Mouse (Mus musculus) stomach, postnatal 0 days (tissue): Measurements from ENCODE around the gene Ncstn. TPM values are rescaled to one million over a fixed set of nuclear protein-coding genes. Genes with fewer than 3 reads are reported as not detected.
A peak's percentile ranks its signal among the peaks of the same experiment; 100 is the strongest.

Experiments used
- ATAC-seq: fragments of 200-750 bp; cut with Nextera tagmentation; 2 replicates; pipeline ENCODE4 v1.8.0; 2017; ENCODE audit not compliant: low FRiP score, low TSS enrichment
- DNase-seq: peaks from one replicate; pipeline ENCODE4 v3.0.0-alpha.2; 2016; ENCODE audit warnings: low spot score
- H3K27ac ChIP-seq: fragments of 300-500 bp; sonication (generic); replicated peaks from 2 replicates; pipeline ENCODE4 v1.5.1; 2014; ENCODE audit warnings: mild to moderate bottlenecking, control low read depth
- H3K27me3 ChIP-seq: fragments of 300-500 bp; sonication (generic); 2 replicates; pipeline ENCODE4 v1.6.1; 2014; ENCODE audit warnings: low read length; ENCODE audit not compliant: control insufficient read depth, insufficient read depth
- H3K36me3 ChIP-seq: fragments of 300-500 bp; sonication (generic); 2 replicates; pipeline ENCODE4 v1.6.1; 2014; ENCODE audit warnings: low read length, mixed read lengths; ENCODE audit not compliant: control insufficient read depth, insufficient read depth
- H3K4me1 ChIP-seq: fragments of 300-500 bp; sonication (generic); replicated peaks from 2 replicates; pipeline ENCODE4 v1.6.1; 2014; ENCODE audit warnings: antibody characterized with exemption; ENCODE audit not compliant: control insufficient read depth, insufficient read depth
- H3K4me2 ChIP-seq: fragments of 300-500 bp; sonication (generic); replicated peaks from 2 replicates; pipeline ENCODE4 v1.6.1; 2014; ENCODE audit warnings: low read depth, mild to moderate bottlenecking, control low read depth, moderate library complexity
- H3K4me3 ChIP-seq: fragments of 300-500 bp; sonication (generic); 2 replicates; pipeline ENCODE4 v1.5.1; 2014; ENCODE audit warnings: low read depth, low read length, control low read depth
- H3K9ac ChIP-seq: fragments of 300-500 bp; sonication (generic); 2 replicates; pipeline ENCODE4 v1.6.1; 2014; ENCODE audit warnings: mild to moderate bottlenecking, low read length, control low read depth, mixed read lengths
- H3K9me3 ChIP-seq: fragments of 300-500 bp; sonication (generic); 2 replicates; pipeline ENCODE4 v1.6.1; 2016; ENCODE audit warnings: low read length; ENCODE audit not compliant: control insufficient read depth
- CTCF ChIP-seq: IDR thresholded peaks from 2 replicates; pipeline ENCODE4 v1.5.1; 2016; ENCODE audit warnings: antibody characterized with exemption, low read depth, mild to moderate bottlenecking, moderate library complexity
- EP300 ChIP-seq: optimal IDR thresholded peaks from 2 replicates; pipeline ENCODE3; 2016; ENCODE audit warnings: antibody characterized with exemption
- WGBS: fragments of 180-500 bp; shearing (Covaris S2); extraction: QIAGEN DNeasy Blood & Tissue Kit; methylation state at CpG from one replicate; pipeline ENCODE4 v1.1.7; 2014; 5-methylcytosine and 5-hydroxymethylcytosine counted together
- polyA plus RNA-seq: library from polyadenylated mRNA; unstranded; fragments of >200 nt; fragmentation: Nextera tagmentation; extraction: Ambion mirVana; gene quantifications from 2 replicates; pipeline ENCODE4 v1.2.1, GENCODE M21; 2015

Ncstn gene
- polyA plus RNA-seq, 1 experiment from 2014 or later, result 79.3 TPM

GRCm38 (mm10) chr1:172058321-172058720 is 24.3 kb downstream of the Ncstn start:
- H3K4me3 ChIP-seq, result no peak overlapping the region
- H3K27ac ChIP-seq, result no peak overlapping the region
- ATAC-seq (no peak), DNase-seq (no peak)
- H3K9me3 ChIP-seq, result no peaks in the 10 kb centered on the region
- 70% methylated on average over 6 of the region's 6 CpGs for WGBS
- H3K9ac ChIP-seq, result no peak overlapping the region
- TF ChIP-seq CTCF (no peak), EP300 (no peak)
- 0 out of 2 replicates have a peak, but pooled peaks cover 4% of the 10 kb centered on the region for H3K4me1 ChIP-seq
- H3K4me2 ChIP-seq, result no peak overlapping the region
- H3K36me3 ChIP-seq, result no peaks in the 10 kb centered on the region
- H3K27me3 ChIP-seq, result peaks cover 4% of the 10 kb centered on the region; the same call in 1 of the 2 replicates

GRCm38 (mm10) chr1:172057491-172057921 is 25.1 kb downstream of the Ncstn start, which contains the start of gene Nhlh1:
Nhlh1 (minus strand) TSS chr1:172057573.
- no peaks in the 10 kb centered on the region for H3K9me3 ChIP-seq
- H3K9ac ChIP-seq, result no peak within 1 kb of the TSS
- no peak within 1 kb of the TSS for H3K4me3 ChIP-seq
- TF ChIP-seq EP300 (no peak), CTCF (no peak)
- no peak for DNase-seq
- H3K27me3 ChIP-seq, result peaks cover 4% of the 10 kb centered on the region; the same call in 1 of the 2 replicates
- no peaks in the 10 kb centered on the region for H3K36me3 ChIP-seq
- 0 out of 2 replicates have a peak, but pooled peaks cover 4% of the 10 kb centered on the region for H3K4me1 ChIP-seq
- WGBS, result 35% methylated on average over 2 of the region's 2 CpGs
- H3K27ac ChIP-seq, result no peak within 1 kb of the TSS
- ATAC-seq, result no peak
- no peak within 1 kb of the TSS for H3K4me2 ChIP-seq

- Histone ChIP-seq H3K36me3 (no peaks in the 10 kb centered on the region), H3K4me3 (no peak overlapping the region), H3K9ac (no peak overlapping the region), H3K9me3 (no peaks in the 10 kb centered on the region), H3K4me2 (no peak overlapping the region), H3K27ac (no peak overlapping the region), H3K27me3 (peaks cover 4% of the 10 kb centered on the region; the same call in 1 of the 2 replicates), H3K4me1 (0 out of 2 replicates have a peak, but pooled peaks cover 4% of the 10 kb centered on the region)
- no peak for DNase-seq
- TF ChIP-seq CTCF (no peak), EP300 (no peak)
- 73% methylated on average over 4 of the region's 4 CpGs for WGBS
- no peak for ATAC-seq
These were observed 26.3 kb downstream of the Ncstn start for GRCm38 (mm10) chr1:172056251-172056650.

DNA sequence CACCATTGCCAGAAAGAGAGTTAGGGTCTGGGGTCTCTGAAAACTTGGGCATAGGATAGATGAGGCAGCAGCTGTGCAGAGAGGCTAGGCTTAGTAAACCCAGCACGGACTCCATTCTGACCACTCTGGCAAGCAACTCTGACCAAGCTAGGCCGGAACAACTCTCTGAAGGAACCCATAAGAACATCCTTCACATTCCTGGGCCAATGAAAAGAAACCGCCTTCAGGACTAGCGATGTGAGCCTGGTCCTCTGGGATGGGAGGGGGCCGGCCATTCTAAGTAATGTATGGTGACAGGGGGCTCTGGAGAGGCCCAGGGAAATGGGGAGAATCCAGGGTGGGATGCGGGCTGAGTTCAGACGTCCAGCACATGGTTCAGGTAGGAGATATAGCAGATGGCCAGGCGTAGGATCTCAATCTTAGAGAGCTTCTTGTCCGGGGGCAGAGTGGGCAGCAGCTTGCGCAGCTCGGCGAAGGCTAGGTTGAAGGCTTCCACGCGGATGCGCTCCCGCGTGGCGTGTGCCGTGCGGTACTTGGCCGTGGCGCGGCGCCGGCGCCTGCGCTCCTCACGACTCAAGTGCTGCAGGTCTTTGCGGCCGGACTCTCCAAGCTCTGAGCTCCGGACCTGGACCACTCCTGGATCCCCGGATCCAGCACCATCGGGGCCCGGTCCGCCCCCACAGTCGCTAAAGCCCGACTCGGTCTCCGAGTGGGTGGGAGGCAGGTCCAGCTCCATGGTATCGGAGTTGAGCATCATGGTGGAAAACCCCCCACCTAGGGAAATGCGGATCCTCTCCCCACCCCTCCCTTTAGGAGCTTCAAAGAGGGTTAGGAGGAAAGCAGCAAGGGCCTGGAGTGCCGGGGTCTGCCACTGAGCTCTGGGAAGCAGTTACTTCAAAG is 28.8 kb downstream of the Ncstn start:
- H3K4me1 ChIP-seq, result 0 out of 2 replicates have a peak, but pooled peaks cover 4% of the 10 kb centered on the region
- peak overlapping the region; percentile 47 for H3K4me2 ChIP-seq
- H3K4me3 ChIP-seq, result peak overlapping the region; percentile 27
- 4% methylated on average over 42 of the region's 42 CpGs for WGBS
- TF ChIP-seq CTCF, result no peak
- no peak for TF ChIP-seq EP300
- no peaks in the 10 kb centered on the region for H3K9me3 ChIP-seq
- peak overlapping the region; percentile 35; the same call in 1 of the 2 replicates for H3K9ac ChIP-seq
- no peak overlapping the region for H3K27ac ChIP-seq
- ATAC-seq (0 out of 2 replicates have a peak, but pooled peaks have one; percentile 18), DNase-seq (no peak)
- peaks cover 4% of the 10 kb centered on the region; the same call in 1 of the 2 replicates for H3K27me3 ChIP-seq
- no peaks in the 10 kb centered on the region for H3K36me3 ChIP-seq

GRCm38 (mm10) chr1:172052766-172053279 is 29.8 kb downstream of the Ncstn start:
- 0 out of 2 replicates have a peak, but pooled peaks cover 4% of the 10 kb centered on the region for H3K4me1 ChIP-seq
- H3K4me2 ChIP-seq, result no peak overlapping the region
- no peak for TF ChIP-seq CTCF
- no peak for TF ChIP-seq EP300
- no peak overlapping the region for H3K9ac ChIP-seq
- no peaks in the 10 kb centered on the region for H3K36me3 ChIP-seq
- no peak for ATAC-seq
- H3K9me3 ChIP-seq, result no peaks in the 10 kb centered on the region
- no peak overlapping the region for H3K4me3 ChIP-seq
- H3K27me3 ChIP-seq, result peaks cover 4% of the 10 kb centered on the region; the same call in 1 of the 2 replicates
- DNase-seq, result no peak
- no peak overlapping the region for H3K27ac ChIP-seq
- WGBS, result 12% methylated on average over 9 of the region's 10 CpGs
